8 mouse cellular contexts compared by ENCODE assay signal in genomic region chr12:80115863-80116194, GRCm38 (mm10). TPM values are rescaled to one million over a fixed set of nuclear protein-coding genes. Genes with fewer than 3 reads are reported as not detected.
DNase-seq lines count a peak whose midpoint lies in the region; ATAC-seq and TF ChIP-seq lines count a peak whose summit lies in the region.

No protein-coding gene starts in this region.

- peak overlapping the region; percentile 99 for H3K27ac ChIP-seq in heart, embryonic 10.5 days
- H3K27ac ChIP-seq in forebrain, postnatal 0 days (ENCODE audit: low read depth, low read length) = peak overlapping the region; percentile 89

- peaks cover 15% of the 10 kb centered on the region; the same call in 1 of the 2 replicates for H3K36me3 ChIP-seq in heart, embryonic 10.5 days
- H3K36me3 ChIP-seq in E14TG2a.4 (ENCODE audit: insufficient read depth, low read length) = peaks cover 14% of the 10 kb centered on the region
- no peaks in the 10 kb centered on the region for H3K36me3 ChIP-seq in forebrain, postnatal 0 days (ENCODE audit: insufficient read depth)

- no peaks in the 10 kb centered on the region for H3K9me3 ChIP-seq in heart, embryonic 10.5 days
- no peaks in the 10 kb centered on the region for H3K9me3 ChIP-seq in E14TG2a.4 (ENCODE audit: low read length)
- H3K9me3 ChIP-seq in forebrain, postnatal 0 days (ENCODE audit: low read length) = no peaks in the 10 kb centered on the region

- peak overlapping the region; percentile 98 for H3K4me2 ChIP-seq in forebrain, postnatal 0 days (ENCODE audit: low read depth)

- peaks cover 19% of the 10 kb centered on the region for H3K4me1 ChIP-seq in heart, embryonic 10.5 days
- H3K4me1 ChIP-seq in E14TG2a.4 (replicated peaks; ENCODE audit: low read depth, low read length) = peaks cover 58% of the 10 kb centered on the region
- H3K4me1 ChIP-seq in forebrain, postnatal 0 days (ENCODE audit: insufficient read depth) = 0 out of 2 replicates have a peak, but pooled peaks cover 5% of the 10 kb centered on the region

- TF ChIP-seq CTCF in E14TG2a.4 (conservative IDR thresholded peaks at IDR 0.05; ENCODE audit: low read length) = no peak
- no peak; the same call in 1 of the 2 replicates for TF ChIP-seq CTCF in forebrain, postnatal 0 days (IDR thresholded peaks at IDR 0.05; ENCODE audit: low read depth)

- ATAC-seq in forebrain, postnatal 0 days = peak; percentile 52; the same call in 1 of the 2 replicates

- no peak for DNase-seq in heart, embryonic 10.5 days (ENCODE audit: low spot score)
- no peak for DNase-seq in heart, adult 11 months
- DNase-seq in forebrain, postnatal 0 days = peak; percentile 84
- DNase-seq in lung, postnatal 36 days = peak; percentile 50
- DNase-seq in right cerebral cortex, adult 18-20 months = no peak
- DNase-seq in gastrocnemius, postnatal 10 days = no peak
- no peak for DNase-seq in adipocyte (ENCODE audit: low spot score)

- peak overlapping the region; percentile 84 for H3K9ac ChIP-seq in forebrain, postnatal 0 days

- peak overlapping the region; percentile 82 for H3K4me3 ChIP-seq in heart, embryonic 10.5 days
- H3K4me3 ChIP-seq in E14TG2a.4 (replicated peaks; ENCODE audit: low read length) = peak overlapping the region; percentile 95
- H3K4me3 ChIP-seq in forebrain, postnatal 0 days (ENCODE audit: low read depth, low read length) = peak overlapping the region; percentile 83

- no peaks in the 10 kb centered on the region for H3K27me3 ChIP-seq in heart, embryonic 10.5 days (ENCODE audit: insufficient read depth, poor library complexity, severe bottlenecking)
- peaks cover 47% of the 10 kb centered on the region for H3K27me3 ChIP-seq in E14TG2a.4 (ENCODE audit: insufficient read depth, low read length)
- peaks cover 17% of the 10 kb centered on the region for H3K27me3 ChIP-seq in forebrain, postnatal 0 days (ENCODE audit: insufficient read depth, low read length)

- WGBS in heart, embryonic 10.5 days = under 1% methylated on average over 30 of the region's 30 CpGs
- under 1% methylated on average over 30 of the region's 30 CpGs for WGBS in forebrain, postnatal 0 days

RNA-seq across cellular contexts. Expression of gene Zfp36l1, which starts 3.0 kb away (rescaled TPM):
- 90.2 and 114 TPM in 2 replicates for polyA plus RNA-seq in heart, embryonic 10.5 days (2016; fragmentation: Nextera tagmentation; extraction: Ambion mirVana)
- total RNA-seq in forebrain, postnatal 0 days (2014; rRNA removed) = 15.3 and 24.1 TPM in 2 replicates
- 37.0 and 43.8 TPM in 2 replicates for polyA plus RNA-seq in forebrain, postnatal 0 days (2015; fragmentation: Nextera tagmentation; extraction: Ambion mirVana)
- 10 to 100 TPM; 80.4 to 90.5 TPM for total RNA-seq in gastrocnemius, postnatal 10 days (2021)

Comparison
In these comparisons a context has a peak if more than half of its experiments do, and no peak if none do; other contexts are left out.
1. DNase-seq: peak in forebrain, postnatal 0 days (single experiment) and lung, postnatal 36 days (single experiment); none in heart, embryonic 10.5 days (single experiment), heart, adult 11 months (single experiment), right cerebral cortex, adult 18-20 months (single experiment), gastrocnemius, postnatal 10 days (single experiment) and adipocyte (single experiment).
2. Peak in every context shown above with its lines, with median percentiles within 50 percentile points of each other: H3K4me3 ChIP-seq.